Mouse (Mus musculus) heart, adult 9 months (tissue): ENCODE measurements around the gene Htra2.

Experiments
- DNase-seq, 2 experiments: peaks; one replicate each; pipeline ENCODE4 v3.0.0; 2022; ENCODE audit warnings: low spot score in 2 of 2

Htra2 gene

DNA sequence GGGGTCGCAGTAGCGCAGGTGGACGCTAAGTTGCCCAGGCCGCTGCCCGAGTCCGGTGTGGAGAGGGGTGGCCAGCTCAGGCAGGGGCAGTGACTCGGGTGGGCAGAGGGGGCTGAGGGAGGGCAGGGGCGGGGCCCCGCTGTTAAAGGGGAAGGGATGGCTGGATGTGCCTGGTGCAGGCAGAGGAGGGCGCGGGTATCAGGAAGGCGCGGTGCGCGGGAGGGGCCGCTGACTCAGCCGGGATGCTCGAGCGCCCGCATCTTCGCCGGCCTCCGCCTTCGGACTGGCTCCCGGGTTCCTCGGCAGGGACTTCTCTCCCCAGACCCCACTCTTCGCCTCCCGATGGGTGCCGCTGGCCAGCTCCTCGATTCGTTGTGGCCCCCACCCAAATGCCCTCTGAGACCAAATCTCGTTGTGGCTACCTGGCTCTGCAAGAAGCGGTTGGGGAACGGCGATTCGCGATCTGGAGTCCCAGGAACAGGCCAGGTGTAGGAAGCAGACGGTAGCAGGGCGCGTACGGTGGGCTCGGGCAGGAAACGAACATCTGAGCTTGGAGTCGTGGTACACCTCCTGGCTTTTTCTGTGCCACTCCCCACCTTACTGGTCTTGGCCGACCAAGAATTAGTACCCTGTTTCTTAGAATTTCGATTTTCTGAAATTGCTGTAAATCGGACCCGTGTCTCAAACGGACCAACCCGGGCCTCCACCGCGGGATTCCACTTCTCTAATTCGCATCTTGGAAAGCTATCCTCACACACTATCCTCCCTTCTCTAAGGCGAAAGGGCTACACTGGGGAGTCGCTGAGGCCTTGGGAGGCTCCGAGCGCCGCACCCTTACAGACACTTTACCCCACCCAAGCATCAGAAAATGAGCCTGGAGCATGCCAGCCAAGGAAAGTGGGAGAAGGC, 15.5 kb upstream of the Htra2 start:
- no peak for DNase-seq

GRCm38 (mm10) chr6:83070247-83070310, 15.0 kb upstream of the Htra2 start, which contains the start of gene Tlx2:
TSS of gene Tlx2 (minus strand) at chr6:83070293.
- no peak for DNase-seq

- no peak for DNase-seq
Measured at GRCm38 (mm10) chr6:83069488-83070246, 14.6 kb upstream of the Htra2 start.

DNA sequence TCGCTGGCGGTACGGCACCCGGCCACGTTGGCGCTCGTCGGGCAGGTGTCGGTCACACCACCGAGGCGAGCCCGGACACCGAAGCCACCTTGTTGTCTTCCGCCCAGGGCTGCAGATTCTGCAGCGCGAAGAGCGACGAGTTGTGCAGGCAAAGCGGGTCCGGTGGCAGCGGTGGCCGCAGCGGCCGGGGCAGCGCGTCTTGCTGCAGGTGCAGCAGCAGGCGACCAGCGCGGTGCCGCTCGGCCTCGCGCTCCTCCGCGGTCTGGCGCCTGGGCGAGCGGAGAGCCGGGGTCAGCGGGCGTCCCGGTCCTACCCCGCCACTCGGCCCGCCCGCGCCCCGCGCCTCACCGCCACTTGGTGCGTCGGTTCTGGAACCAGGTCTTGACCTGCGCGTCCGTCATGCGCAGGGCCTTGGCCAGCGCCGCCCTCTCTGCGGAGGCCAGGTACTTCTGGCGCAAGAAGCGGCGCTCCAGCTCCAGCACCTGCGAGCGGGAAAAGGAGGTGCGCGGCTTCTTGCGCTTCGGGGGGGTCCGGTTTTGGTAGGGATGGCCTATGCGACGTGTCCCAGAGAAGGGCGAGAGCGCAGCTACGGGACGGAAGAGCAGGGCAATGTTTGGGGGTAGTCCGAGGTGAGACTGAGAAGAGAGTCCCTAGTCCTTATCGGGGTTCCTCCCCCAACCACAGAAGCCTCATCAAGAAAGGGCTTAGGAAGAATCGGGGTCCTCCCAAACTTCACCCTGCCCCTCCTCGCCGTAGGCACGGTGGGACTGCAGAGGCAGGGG, 13.8 kb upstream of the Htra2 start:
- no peak for DNase-seq

DNA sequence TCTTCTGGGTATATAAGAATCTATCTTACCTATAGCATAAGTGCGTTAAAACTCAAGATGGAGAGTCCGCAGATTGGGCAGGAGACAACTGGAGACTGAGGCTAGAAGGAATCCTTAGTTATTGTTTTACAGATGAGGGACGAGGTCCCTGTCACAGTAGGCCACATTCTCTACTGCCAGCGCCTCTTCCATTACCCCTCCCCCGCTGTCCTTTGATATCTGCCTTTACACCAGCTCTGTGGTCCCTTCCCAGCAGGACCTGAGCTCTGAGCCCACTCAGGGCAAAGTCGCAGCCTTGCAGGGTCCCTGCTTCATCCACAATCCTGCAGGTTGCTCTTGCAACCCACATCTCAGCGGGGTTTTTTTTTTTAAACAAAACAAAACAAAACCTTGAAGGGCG, 13.1 kb upstream of the Htra2 start:
- no peak for DNase-seq

- no peak for DNase-seq
Measured at GRCm38 (mm10) chr6:83066441-83066840, 11.4 kb upstream of the Htra2 start.

GRCm38 (mm10) chr6:83065995-83066394, 10.9 kb upstream of the Htra2 start:
- no peak for DNase-seq

- no peak for DNase-seq
Measured at GRCm38 (mm10) chr6:83058725-83059124, 3.7 kb upstream of the Htra2 start.

- DNase-seq: no peak
Measured at GRCm38 (mm10) chr6:83057790-83058189, 2.7 kb upstream of the Htra2 start, which contains the start of gene Dqx1. TSS of gene Dqx1 (plus strand) at chr6:83057844.

DNA sequence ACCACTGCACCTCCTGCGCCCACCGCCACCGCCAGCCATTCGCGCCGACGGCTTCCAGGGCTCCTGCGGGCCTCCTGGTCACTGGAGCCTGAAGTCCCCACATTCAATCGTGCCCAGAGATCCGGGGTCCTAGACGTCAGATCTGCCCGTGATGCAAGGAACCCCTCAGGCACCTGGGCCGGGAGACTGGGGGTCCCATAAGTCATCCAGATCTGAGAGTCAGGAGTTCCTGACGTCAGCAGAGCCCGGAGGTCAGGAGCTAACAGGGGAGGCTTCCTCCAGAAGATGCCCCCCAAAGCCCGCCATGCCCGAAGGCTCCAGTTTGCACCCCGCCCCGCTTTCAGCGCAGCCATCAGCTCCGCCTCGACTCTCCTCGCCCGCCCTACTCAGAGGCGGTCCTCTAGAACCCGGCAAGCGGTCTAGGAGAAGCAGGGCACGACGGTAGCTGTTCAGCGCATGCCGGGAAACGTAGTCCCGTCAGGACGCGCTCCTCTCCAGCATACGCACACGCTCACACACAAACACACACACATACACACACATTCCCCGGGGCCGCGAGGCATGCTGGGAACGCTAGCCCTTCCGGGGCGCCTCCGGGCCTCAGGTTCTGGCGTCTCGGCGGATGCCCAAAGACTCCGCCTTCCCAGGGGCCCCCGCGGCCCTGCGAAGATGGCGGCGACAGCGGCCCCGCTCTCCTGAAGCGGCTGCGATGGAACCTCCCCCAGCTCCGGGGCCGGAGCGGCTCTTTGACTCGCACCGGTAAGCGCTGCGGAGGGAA, 810 bp downstream of the Htra2 start, which contains the start of gene Aup1:
Aup1 (plus strand) TSS at position 448 of the 778 bp plus-strand sequence.
- DNase-seq: peak; percentile 96 to 97

DNA sequence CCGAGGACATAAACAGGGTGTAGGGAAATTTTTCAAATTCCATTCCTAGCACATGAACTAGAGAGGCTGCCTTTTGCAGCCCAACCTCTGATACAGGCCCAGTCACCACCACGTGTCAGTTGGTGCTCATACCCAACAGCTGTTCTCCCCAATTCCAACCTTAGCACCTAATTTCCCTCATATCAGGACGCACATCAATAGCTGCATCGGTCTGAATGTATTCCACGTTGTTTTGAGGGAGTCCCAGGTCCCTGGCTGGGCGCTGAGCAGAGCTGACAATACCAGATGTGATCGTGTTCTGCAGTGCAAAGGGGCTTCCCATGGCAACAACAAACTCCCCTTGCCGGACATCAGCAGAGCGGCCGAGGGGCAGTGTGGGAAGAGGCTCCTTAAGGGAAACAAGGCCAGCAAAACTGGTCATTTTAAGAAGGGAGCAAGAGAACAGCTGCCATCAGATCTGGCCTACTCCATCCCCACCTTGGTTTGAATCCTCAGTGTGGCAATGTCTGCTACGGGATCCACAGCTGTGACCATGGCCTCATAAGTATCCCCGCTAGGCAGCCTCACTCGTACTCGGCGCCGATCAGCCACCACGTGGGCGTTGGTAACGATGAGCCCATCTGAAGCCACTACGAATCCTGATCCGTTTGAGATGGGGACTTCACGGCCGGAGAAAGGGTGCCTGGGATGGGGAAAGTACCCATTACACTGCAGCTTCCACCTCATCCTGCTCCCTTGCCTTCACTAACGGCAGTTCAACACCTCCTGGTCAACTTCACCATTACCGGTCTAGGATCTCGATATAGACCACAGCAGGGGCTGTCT, 1.7 kb downstream of the Htra2 start:
- peak in 1 of 2 experiments; percentile 26 for DNase-seq

- DNase-seq: no peak
Measured at GRCm38 (mm10) chr6:83049367-83049766, 5.7 kb downstream of the Htra2 start.

- DNase-seq: peak; percentile 54 to 59
Measured at GRCm38 (mm10) chr6:83044742-83045141, 10.3 kb downstream of the Htra2 start.

DNA sequence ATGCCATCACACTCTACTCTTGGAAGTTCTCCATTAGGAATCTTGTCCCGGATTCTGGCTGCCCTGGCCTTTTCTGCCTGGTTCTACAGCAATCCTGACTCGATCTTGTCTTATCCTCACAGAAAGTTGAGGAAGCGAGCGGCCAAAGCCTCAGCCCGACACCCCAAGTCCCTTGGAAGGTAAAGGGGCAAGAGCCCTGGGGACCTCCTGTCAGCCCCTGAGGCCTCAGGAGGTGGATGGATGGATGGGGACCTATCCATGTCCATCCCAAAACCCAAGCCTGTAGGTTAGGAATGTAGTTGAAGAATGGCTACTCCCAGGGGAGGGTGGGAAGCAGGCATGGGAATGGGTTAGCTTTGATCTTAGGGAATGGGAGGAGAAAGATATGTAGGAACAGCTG, 11.1 kb downstream of the Htra2 start:
- no peak for DNase-seq

GRCm38 (mm10) chr6:83043561-83043960, 11.5 kb downstream of the Htra2 start:
- no peak for DNase-seq

- DNase-seq: no peak
Measured at GRCm38 (mm10) chr6:83040601-83041000, 14.5 kb downstream of the Htra2 start.

- DNase-seq: peak; percentile 89 to 91
Measured at GRCm38 (mm10) chr6:83038496-83039012, 16.5 kb downstream of the Htra2 start.

GRCm38 (mm10) chr6:83037188-83037587, 17.9 kb downstream of the Htra2 start:
- DNase-seq: no peak

GRCm38 (mm10) chr6:83034463-83035055, 20.5 kb downstream of the Htra2 start:
- DNase-seq: no peak
